Mouse (Mus musculus) spleen, postnatal 14 days (tissue): ENCODE measurements around the gene 4930469K13Rik.
A peak's percentile ranks its signal among the peaks of the same experiment; 100 is the strongest.

Experiments
- DNase-seq, 2 experiments: peaks; one replicate each; pipeline ENCODE4 v3.0.0; 2021 to 2022; ENCODE audit warnings: low spot score in 2 of 2

Gene 4930469K13Rik

GRCm38 (mm10) chr11:33939456-33940113 lies 158.8 kb downstream of the 4930469K13Rik start:
- DNase-seq, result no peak

GRCm38 (mm10) chr11:33938561-33939274 lies 159.6 kb downstream of the 4930469K13Rik start:
- DNase-seq, result no peak

GRCm38 (mm10) chr11:33937641-33938040 lies 160.7 kb downstream of the 4930469K13Rik start:
- DNase-seq, result no peak

- no peak for DNase-seq
Measured at GRCm38 (mm10) chr11:33934286-33934685, 164.1 kb downstream of the 4930469K13Rik start.

DNA sequence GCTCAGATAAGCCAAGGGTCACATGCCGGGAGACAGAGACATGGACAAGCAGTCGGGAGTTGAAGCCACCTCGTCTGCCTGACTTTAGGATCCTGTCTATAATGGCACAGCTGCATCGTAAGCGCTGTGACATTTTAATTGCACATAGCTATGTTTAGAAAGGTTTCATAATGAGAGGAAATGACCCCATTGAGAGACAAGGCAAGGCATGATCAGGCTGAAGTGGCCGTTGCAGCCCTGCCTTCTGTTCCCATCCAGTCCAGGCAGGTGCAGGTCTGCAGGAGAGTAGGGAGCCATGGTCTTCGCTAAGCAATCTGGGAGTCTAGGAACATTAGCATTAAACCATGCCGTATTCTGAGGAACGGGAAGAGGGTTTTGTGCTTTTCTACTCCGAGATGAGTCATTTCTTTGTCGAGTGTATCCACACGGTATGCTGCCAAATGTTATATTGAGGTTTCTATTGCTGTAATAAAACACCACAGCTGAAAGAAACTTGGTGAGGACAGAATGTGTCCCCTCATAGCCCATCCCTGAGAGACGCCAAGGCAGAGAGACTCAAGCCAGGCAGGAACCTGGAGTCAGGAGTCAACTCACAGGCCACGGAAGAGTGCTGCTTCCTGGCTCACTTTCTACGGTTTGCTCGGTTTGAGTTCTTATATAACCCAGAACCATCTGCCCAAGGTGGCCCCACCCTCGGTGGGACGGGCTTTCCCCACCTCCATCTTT lies 165.8 kb downstream of the 4930469K13Rik start:
- DNase-seq, result no peak

DNA sequence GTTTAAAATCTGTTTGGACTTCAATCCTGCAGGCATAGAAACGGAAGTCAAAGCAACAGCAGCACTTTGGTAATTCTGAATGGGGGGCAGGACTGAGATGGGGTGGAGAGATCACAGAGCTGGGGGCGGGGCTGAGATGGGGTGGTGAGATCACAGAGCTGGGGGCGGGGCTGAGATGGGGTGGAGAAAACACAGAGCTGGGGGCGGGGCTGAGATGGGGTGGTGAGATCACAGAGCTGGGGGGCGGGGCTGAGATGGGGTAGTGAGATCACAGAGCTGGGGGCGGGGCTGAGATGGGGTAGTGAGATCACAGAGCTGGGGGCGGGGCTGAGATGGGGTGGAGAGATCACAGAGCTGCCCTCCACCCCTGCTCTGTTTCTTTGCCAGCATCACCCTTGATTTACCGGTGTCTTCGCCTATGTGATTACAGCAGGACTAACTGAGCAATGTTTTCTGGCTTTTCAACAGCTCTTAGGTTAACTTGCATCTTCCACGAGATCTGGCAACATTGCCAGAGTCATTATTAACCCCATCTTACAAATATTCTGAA lies 166.4 kb downstream of the 4930469K13Rik start:
- peak in 1 of 2 experiments; percentile 17 for DNase-seq

GRCm38 (mm10) chr11:33929412-33929811 lies 168.9 kb downstream of the 4930469K13Rik start:
- DNase-seq, result no peak

GRCm38 (mm10) chr11:33928658-33929057 lies 169.7 kb downstream of the 4930469K13Rik start:
- DNase-seq, result no peak

DNA sequence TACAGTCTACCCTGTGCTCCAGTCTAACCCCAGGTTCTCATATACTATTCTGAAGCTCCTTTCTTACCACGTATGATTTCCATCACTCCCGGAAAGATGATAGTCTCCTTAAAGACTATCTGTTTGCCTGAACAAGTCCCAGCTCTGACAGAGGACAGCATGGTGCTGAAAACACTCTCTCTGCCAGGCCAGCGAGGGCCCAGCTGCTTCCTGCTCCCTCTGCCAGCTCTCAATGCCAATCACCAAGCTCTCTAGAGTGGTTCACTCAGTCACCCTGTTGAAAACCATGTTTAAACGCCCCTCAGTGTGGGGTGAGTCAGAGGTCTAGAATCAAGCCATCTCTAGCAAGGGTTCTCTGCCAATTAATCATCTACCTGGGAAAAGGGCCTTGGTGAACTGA lies 170.5 kb downstream of the 4930469K13Rik start:
- DNase-seq, result no peak

- no peak for DNase-seq
Measured at GRCm38 (mm10) chr11:33927321-33927720, 171.0 kb downstream of the 4930469K13Rik start.

DNA sequence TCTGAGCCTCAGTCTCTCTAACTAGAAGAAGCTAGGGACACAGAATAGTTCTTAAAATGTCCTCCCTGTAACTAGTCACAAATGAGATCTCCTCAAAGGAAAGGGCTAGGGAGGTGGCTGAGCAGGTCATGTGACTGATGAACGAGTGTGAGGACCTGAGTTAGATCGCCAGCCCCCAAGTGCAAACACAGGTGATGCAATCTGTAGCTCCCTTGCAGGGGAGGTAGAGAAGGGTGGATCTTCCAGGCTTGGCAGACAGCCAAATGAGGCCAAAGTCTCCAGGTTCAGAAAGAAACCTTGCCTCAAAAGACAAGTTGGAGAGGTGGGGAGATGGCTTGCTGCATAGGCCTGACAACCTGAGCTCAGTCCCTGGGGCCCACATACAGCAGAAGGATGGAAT lies 171.8 kb downstream of the 4930469K13Rik start:
- DNase-seq, result no peak

DNA sequence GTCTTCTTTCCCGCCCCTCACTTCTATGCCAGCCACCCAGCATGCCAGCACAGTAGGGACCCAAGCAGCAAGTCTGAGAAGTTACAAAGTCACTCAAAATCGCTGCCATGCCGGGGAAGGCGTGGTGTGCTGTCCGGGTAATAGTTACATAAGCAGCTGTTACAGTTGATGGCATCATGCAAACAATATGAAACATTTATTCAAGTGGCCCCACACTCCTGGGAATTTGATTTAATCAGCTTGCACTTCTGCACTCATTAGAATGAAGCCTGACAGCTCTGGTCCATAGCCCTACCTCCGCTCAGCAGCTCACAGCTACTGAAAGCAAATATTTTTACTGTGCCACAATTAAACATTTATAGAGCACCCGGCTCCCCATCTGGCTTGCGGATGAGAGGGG lies 172.6 kb downstream of the 4930469K13Rik start:
- no peak for DNase-seq
